Mouse (Mus musculus): ENCODE data around the gene Shoc2. TPM values are rescaled to one million over a fixed set of nuclear protein-coding genes. Genes with fewer than 3 reads are reported as not detected.
A peak's percentile ranks its signal among the peaks of the same experiment; 100 is the strongest.
"Not testable (repeated sequence)": the region's sequence is repeated elsewhere in the genome, so short reads cannot be mapped to it uniquely, and the experiment has no call there.

The Shoc2 gene
- total RNA-seq, 2 experiments from 2014 or later = 18.6 to 23.6 TPM

GRCm38 (mm10) chr19:53926705-53927104 is 17.4 kb upstream of the Shoc2 start:
- no peak for ATAC-seq (replicated peaks; ENCODE audit: low FRiP score, poor library complexity, severe bottlenecking)

DNA sequence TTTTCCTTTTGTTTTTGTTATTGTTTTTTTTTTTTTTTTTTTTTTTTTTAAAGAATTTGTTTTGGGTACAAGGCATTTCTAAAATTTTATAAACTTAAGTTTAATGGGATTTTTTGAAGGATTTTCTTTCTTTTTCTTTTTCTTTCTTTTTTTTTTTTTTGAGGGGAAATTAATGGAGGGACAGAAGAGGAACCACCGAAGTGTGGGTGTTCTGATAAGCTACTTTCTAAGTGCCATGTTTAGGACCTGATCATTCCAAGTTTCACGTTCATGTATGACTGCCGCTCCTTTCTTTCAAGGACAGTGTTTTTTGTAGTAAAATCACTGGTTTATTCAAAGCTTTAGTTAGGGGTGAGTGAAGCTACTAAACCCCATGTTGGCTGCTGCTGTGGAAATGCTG is 14.9 kb upstream of the Shoc2 start:
- no peak for ATAC-seq (replicated peaks; ENCODE audit: low FRiP score, poor library complexity, severe bottlenecking)

GRCm38 (mm10) chr19:53933050-53933449 is 11.1 kb upstream of the Shoc2 start:
- no peak for ATAC-seq (replicated peaks; ENCODE audit: low FRiP score, poor library complexity, severe bottlenecking)

DNA sequence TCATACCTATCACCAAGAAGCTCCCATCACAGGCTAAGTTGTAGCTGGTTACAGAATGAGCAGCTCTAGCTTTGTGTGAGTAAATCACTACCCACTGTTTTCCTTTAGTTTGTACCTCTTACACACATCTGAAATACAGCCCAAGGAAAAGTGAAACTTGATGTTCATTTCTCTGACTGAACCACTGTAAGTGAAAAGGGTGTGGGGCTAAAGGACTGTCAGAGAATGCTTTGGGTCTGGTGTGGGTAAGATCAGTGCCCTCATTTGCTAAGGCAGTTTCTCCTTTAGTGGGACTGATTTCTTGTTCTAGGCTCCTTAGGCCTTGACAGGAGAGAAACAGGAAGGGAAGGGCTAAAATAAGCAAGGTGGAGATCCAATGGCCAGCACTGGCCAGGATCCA is 10.1 kb upstream of the Shoc2 start:
- no peak for ATAC-seq (replicated peaks; ENCODE audit: low FRiP score, poor library complexity, severe bottlenecking)

DNA sequence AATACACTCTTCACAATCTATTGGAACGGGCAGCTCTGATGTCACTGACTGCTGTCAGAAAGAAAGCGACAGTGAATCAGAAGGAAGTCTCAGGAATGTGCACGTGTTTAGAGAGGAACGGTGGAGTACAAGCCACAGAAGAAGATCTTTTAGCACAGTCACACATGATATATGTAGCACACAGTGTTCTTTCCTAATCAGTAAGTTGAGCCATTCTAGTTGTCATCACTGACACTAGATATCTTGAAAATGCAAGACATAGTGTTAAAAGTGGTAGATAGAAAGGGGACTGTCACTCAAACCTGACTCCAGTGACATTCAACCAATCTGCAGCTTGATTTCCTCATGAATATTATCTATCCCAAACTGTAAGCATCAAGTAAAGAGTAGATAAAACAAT is 4.6 kb upstream of the Shoc2 start:
- no peak for ATAC-seq (replicated peaks; ENCODE audit: low FRiP score, poor library complexity, severe bottlenecking)

- ATAC-seq (replicated peaks; ENCODE audit: low FRiP score, poor library complexity, severe bottlenecking) = no peak
Measured at GRCm38 (mm10) chr19:53941139-53941538, 3.0 kb upstream of the Shoc2 start.

DNA sequence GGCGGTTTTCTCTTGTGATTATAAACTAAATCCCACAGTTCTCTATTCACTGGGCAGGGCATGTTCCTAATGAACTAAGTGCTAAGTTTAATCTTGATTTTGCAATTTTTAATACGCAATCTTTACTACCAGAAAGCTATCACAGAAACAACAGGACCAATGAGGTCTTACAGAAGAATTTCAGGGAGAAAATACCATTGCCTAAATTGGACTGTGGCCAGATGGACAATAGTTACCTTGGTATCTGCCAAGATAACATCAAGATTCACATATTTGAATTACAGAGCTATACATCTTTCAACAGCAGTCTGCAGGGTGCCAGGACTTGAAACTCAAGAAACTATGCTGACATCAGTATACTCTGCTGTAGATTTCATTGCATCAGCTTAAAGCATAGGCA is 1.8 kb upstream of the Shoc2 start:
- ATAC-seq (replicated peaks; ENCODE audit: low FRiP score, poor library complexity, severe bottlenecking) = no peak

GRCm38 (mm10) chr19:53944786-53945169 is 672 bp downstream of the Shoc2 start:
- no peak for ATAC-seq (replicated peaks; ENCODE audit: low FRiP score, poor library complexity, severe bottlenecking)

DNA sequence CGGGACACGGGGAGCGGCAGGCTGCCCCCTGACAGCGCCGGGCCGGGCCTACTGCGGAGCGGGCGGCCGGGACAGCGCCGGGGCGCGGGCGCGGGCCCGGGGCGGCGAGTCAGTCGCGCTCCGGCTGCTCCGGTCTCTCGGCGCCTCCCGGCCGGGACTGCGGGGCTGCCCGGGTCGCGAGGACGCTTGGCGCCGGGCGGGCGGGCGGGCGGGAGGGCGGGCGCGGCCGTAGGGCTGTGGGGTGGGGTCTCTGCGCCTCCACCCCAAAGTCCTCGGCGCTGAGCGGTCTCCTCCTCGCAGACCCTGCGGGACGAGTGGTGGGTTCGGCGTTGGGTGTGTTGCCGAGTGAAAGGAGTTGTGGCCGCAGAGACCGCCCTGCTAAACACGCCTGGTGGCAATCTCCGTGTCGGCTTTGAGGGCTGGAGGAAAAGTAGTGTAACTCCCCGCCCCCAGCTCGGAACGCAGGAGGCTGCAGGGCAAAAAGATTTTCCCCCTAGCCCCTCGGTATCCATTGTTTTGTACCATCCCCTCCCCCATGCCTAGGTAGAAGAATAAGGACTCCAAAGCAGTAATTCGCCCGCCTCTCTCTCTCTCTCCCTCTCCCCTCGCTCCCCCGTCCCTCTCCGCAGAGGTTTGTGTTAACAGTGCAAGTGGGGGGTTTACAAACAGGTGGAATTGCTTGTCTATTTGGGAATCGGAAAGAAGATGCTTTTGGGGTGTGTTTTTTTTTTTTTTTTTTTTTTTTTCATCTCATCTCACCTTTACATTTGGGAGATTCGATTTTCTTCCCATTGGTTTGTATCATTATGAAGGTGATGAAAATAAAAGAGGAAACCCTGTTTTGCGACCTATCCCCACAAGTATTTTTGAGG is 1.3 kb downstream of the Shoc2 start:
- peak; percentile 28; the same call in 1 of the 2 replicates for ATAC-seq (replicated peaks; ENCODE audit: low FRiP score, poor library complexity, severe bottlenecking)

DNA sequence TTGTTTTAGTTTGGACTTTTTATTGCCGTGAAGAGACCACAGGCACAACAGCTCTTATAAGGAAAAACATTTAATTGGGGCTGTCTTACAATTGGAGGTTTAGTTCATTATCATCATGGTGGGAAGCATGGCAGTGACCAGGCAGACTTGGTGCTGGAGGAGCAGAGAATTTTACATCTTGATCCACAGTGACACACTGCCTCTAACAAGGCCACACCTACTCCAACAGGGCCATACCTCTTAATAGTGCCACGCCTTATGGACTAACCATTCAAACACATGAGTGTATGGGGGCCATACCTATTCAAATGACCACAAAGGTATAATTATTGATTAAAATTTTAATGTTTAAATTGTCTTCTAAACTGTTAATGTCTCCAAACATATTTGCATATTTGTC is 13.4 kb downstream of the Shoc2 start:
- no peak for ATAC-seq (replicated peaks; ENCODE audit: low FRiP score, poor library complexity, severe bottlenecking)

- no peak for ATAC-seq (replicated peaks; ENCODE audit: low FRiP score, poor library complexity, severe bottlenecking)
Measured at GRCm38 (mm10) chr19:53962511-53962910, 18.4 kb downstream of the Shoc2 start.

DNA sequence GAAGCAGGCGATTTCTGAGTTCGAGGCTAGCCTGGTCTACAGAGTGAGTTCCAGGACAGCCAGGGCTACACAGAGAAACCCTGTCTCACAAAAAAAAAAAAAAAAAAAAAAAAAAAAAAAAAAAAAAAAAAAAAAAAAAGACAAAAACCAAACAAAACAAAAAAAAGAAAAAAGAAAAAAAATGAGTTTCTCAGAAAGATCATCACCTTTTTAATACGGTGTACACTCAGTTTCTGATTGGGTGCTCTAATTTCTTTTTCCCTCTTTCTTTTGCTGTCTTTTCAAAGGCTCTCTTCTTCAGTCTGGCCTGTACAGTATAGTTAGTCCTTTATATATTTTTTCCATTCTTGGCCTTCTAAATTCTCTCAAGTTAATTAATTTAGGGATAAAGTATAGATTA is 20.2 kb downstream of the Shoc2 start:
- ATAC-seq (replicated peaks; ENCODE audit: low FRiP score, poor library complexity, severe bottlenecking) = not testable (repeated sequence)

GRCm38 (mm10) chr19:53964910-53965633 is 21.0 kb downstream of the Shoc2 start:
- ATAC-seq (replicated peaks; ENCODE audit: low FRiP score, poor library complexity, severe bottlenecking) = peak; percentile 70

DNA sequence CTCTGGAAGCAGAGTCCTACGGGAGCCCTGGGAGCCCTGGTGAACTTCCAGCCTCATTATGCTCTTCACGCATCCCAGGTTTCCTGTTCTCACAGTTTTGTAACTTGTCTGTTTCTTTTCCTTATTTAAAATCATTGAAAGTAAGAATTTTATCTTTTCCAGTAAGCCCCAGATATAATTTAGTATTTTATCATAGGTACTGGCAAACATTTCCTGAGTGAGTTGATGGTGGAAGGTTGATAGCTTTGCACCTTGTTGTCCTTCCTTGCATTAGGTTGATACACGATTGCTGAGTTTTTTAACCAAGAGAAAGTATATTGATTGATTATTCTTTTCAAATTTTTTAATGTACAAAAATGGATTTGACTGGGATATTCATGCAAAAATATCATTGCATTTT is 25.1 kb downstream of the Shoc2 start:
- no peak for ATAC-seq (replicated peaks; ENCODE audit: low FRiP score, poor library complexity, severe bottlenecking)

GRCm38 (mm10) chr19:53971938-53972337 is 27.8 kb downstream of the Shoc2 start:
- no peak for ATAC-seq (replicated peaks; ENCODE audit: low FRiP score, poor library complexity, severe bottlenecking)

- ATAC-seq (replicated peaks; ENCODE audit: low FRiP score, poor library complexity, severe bottlenecking) = no peak
Measured at GRCm38 (mm10) chr19:53973656-53974055, 29.6 kb downstream of the Shoc2 start.

DNA sequence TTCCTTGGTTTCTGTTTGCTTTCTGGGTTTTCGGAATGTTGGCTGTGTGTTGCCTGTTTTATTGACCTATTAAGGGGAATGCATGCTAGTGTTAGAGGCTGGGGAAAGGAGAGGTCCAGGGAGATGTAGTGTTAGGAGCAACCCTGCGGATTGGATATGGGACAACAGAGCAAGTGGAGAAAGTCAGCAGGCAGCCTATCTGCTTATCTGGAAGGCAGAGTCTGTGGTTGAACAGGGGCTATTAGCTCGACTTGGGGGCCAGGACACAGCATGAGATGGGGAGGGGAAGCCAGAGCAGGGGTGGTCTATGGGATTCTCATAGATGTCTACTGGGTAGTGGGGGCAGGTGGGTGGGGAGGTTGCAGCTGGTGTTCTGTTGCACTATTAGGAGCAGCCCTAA is 37.9 kb downstream of the Shoc2 start:
- peak; percentile 49; the same call in 1 of the 2 replicates for ATAC-seq (replicated peaks; ENCODE audit: low FRiP score, poor library complexity, severe bottlenecking)

DNA sequence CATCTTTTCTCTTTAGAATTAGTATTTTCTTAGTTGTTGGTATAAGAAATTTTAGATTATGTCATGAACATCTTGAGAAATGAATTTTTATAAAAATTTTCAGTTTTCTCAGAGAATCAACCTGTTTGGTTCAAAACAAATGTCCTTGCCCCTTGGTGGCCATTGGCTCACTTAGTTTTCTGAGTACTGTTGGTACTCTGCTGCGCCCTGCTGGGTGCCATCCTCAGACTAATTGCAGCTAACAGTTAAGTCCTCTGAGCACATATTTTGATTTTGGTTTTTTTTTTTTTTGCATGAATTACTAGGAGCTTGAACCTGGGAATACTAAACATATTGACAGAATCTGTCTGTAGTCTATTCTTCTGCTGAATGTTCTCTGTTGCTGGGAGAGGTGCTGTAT is 39.2 kb downstream of the Shoc2 start:
- 0 out of 2 replicates have a peak, but pooled peaks have one; percentile 75 for ATAC-seq (replicated peaks; ENCODE audit: low FRiP score, poor library complexity, severe bottlenecking)

DNA sequence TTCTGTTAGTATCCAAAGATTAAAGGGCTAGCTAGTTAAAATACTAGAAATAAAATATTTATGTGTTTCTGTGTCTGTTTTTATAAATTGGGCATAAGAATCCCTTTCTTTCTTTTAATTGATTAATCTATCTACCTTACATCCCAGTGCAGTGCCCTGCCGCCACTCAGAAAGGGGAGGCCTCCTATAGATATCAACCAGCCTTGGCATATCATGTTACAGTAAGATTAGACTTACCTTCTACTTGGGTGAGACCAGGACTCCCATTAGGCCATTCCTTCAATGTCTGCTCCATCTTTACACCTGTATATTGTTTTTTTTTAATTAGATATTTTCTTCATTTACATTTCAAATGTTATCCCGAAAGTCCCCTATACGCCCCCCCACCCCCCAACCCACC is 40.5 kb downstream of the Shoc2 start:
- no peak for ATAC-seq (replicated peaks; ENCODE audit: low FRiP score, poor library complexity, severe bottlenecking)

GRCm38 (mm10) chr19:53990538-53990937 is 46.4 kb downstream of the Shoc2 start:
- ATAC-seq (replicated peaks; ENCODE audit: low FRiP score, poor library complexity, severe bottlenecking) = no peak

DNA sequence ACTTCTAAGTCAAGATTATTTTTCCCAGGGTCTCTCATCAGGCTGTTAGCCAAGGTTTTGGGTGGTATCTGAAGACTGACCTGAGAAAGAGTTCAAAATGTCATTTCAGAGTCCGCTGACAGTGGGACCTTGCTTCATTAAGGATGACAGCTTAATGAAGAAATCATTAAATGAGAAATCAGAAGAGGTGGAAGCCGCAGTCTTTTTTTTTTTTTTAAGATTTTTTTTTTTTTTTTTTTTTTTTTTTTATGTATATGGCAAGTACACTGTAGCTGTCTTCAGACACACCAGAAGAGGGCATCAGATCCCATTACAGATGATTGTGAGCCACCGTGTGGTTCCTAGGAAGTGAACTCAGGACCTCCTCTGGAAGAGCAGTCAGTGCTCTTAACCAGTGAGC is 49.8 kb downstream of the Shoc2 start:
- ATAC-seq (replicated peaks; ENCODE audit: low FRiP score, poor library complexity, severe bottlenecking) = no peak

Data from erythroblast, adult 5-6 weeks (primary cell).